In genomic region chr11:113271857-113272256, GRCm38 (mm10) we compare ENCODE assay signal across 17 mouse cellular contexts.
A peak's percentile ranks its signal among the peaks of the same experiment; 100 is the strongest.
DNase-seq lines count a peak whose midpoint lies in the region; ATAC-seq lines count a peak whose summit lies in the region.
"Had no signal": no experiment of that assay in that cellular context is flagged by ENCODE, and none has a peak within 500 bp of the region (broad histone marks: within the 10 kb centered on the region; RNA-seq: fewer than 3 reads in every experiment).

No protein-coding gene starts in this region.

- no peaks in the 10 kb centered on the region for H3K36me3 ChIP-seq in lung, embryonic 16.5 days (ENCODE audit: control insufficient read depth, insufficient read depth, low read length)
- no peaks in the 10 kb centered on the region for H3K36me3 ChIP-seq in kidney, embryonic 16.5 days (ENCODE audit: insufficient read depth, low read length)
- no peaks in the 10 kb centered on the region for H3K36me3 ChIP-seq in midbrain, embryonic 10.5 days
- H3K36me3 ChIP-seq: stomach, embryonic 15.5 days had no signal

- H3K4me1 ChIP-seq in lung, embryonic 16.5 days (replicated peaks; ENCODE audit: control insufficient read depth, insufficient read depth, low read length) = no peaks in the 10 kb centered on the region; the same call in 1 of the 2 replicates
- no peaks in the 10 kb centered on the region for H3K4me1 ChIP-seq in kidney, embryonic 16.5 days (ENCODE audit: insufficient read depth, low read length)
- H3K4me1 ChIP-seq in midbrain, embryonic 10.5 days = peaks cover 7% of the 10 kb centered on the region

- no peak overlapping the region for H3K27ac ChIP-seq in lung, embryonic 16.5 days (ENCODE audit: low read length)
- H3K27ac ChIP-seq in kidney, embryonic 16.5 days (ENCODE audit: low read length) = no peak overlapping the region
- no peak overlapping the region for H3K27ac ChIP-seq in midbrain, embryonic 10.5 days (replicated peaks)
- H3K27ac ChIP-seq: gastrocnemius, adult 2 months had no signal

- no peaks in the 10 kb centered on the region for H3K9me3 ChIP-seq in lung, embryonic 16.5 days (ENCODE audit: control insufficient read depth, low read length)
- H3K9me3 ChIP-seq in kidney, embryonic 16.5 days (ENCODE audit: low read length) = no peaks in the 10 kb centered on the region
- H3K9me3 ChIP-seq in midbrain, embryonic 10.5 days (replicated peaks) = no peaks in the 10 kb centered on the region
- H3K9me3 ChIP-seq: stomach, embryonic 15.5 days had no signal

- H3K27me3 ChIP-seq in lung, embryonic 16.5 days (ENCODE audit: control insufficient read depth, insufficient read depth, low read depth, low read length) = no peaks in the 10 kb centered on the region
- no peaks in the 10 kb centered on the region for H3K27me3 ChIP-seq in kidney, embryonic 16.5 days (ENCODE audit: insufficient read depth, low read length)
- H3K27me3 ChIP-seq in midbrain, embryonic 10.5 days (ENCODE audit: low read depth, poor library complexity, severe bottlenecking) = no peaks in the 10 kb centered on the region; the same call in 1 of the 2 replicates
- H3K27me3 ChIP-seq: stomach, embryonic 15.5 days had no signal

- no peak overlapping the region for H3K4me3 ChIP-seq in lung, embryonic 16.5 days (ENCODE audit: low read length)
- no peak overlapping the region for H3K4me3 ChIP-seq in kidney, embryonic 16.5 days (ENCODE audit: low read length)
- H3K4me3 ChIP-seq in midbrain, embryonic 10.5 days = no peak overlapping the region
- H3K4me3 ChIP-seq: gastrocnemius, adult 2 months; stomach, embryonic 15.5 days had no signal

- DNase-seq in cerebellum, adult 9-11 months = peak; percentile 8
- no peak for DNase-seq in cerebellum, adult 11 months
- peak; percentile 32 to 51 for DNase-seq in urinary bladder, postnatal 36 days (ENCODE audit: low spot score in 2 of 2)
- no peak for DNase-seq in urinary bladder, postnatal 4 days (ENCODE audit: low spot score in 2 of 2)
- DNase-seq in midbrain, embryonic 10.5 days (ENCODE audit: low spot score) = no peak
- no peak for DNase-seq in natural killer cell, adult 2 months (ENCODE audit: low spot score in 2 of 2)
- DNase-seq: adrenal gland, adult 8-10 months; gastrocnemius, adult 2 months; heart, postnatal 4 days; kidney, adult 2 months; liver, postnatal 0 days; right cerebral cortex, postnatal 14 days had no signal

- no peak overlapping the region for H3K9ac ChIP-seq in lung, embryonic 16.5 days (ENCODE audit: low read length)
- H3K9ac ChIP-seq in kidney, embryonic 16.5 days (replicated peaks; ENCODE audit: low read length) = no peak overlapping the region
- H3K9ac ChIP-seq: liver, postnatal 0 days; stomach, embryonic 15.5 days had no signal

- no peak overlapping the region for H3K4me2 ChIP-seq in lung, embryonic 16.5 days (ENCODE audit: low read depth, low read length)
- H3K4me2 ChIP-seq in kidney, embryonic 16.5 days (replicated peaks; ENCODE audit: low read depth, low read length) = no peak overlapping the region
- H3K4me2 ChIP-seq: heart, embryonic 11.5 days; stomach, embryonic 15.5 days had no signal

- 59% methylated on average over 6 of the region's 6 CpGs for WGBS in lung, embryonic 16.5 days
- 90% methylated on average over 6 of the region's 6 CpGs for WGBS in kidney, embryonic 16.5 days
- WGBS in midbrain, embryonic 10.5 days = 83% methylated on average over 6 of the region's 6 CpGs

- ATAC-seq in lung, embryonic 16.5 days (ENCODE audit: low read depth) = peak; percentile 60; the same call in 1 of the 2 replicates
- no peak for ATAC-seq in kidney, embryonic 16.5 days (ENCODE audit: low FRiP score, low TSS enrichment)
- ATAC-seq: liver, postnatal 0 days; midbrain, embryonic 16.5 days had no signal

Comparison
In these comparisons a context has a peak if more than half of its experiments do, and no peak if none do; other contexts are left out.
1. DNase-seq: peak in cerebellum, adult 9-11 months (single experiment) and urinary bladder, postnatal 36 days (2 of 2); none in cerebellum, adult 11 months (single experiment), urinary bladder, postnatal 4 days (0 of 2), midbrain, embryonic 10.5 days (single experiment) and natural killer cell, adult 2 months (0 of 2).